Mouse (Mus musculus) lung, embryonic 15.5 days (tissue): Measurements from ENCODE around the gene Notch3. TPM values are rescaled to one million over a fixed set of nuclear protein-coding genes. Genes with fewer than 3 reads are reported as not detected.
A peak's percentile ranks its signal among the peaks of the same experiment; 100 is the strongest.
"Not testable (repeated sequence)": the region's sequence is repeated elsewhere in the genome, so short reads cannot be mapped to it uniquely, and the experiment has no call there.

Experiments
- ATAC-seq: fragments of 200-750 bp; cut with Nextera tagmentation; 2 replicates; pipeline ENCODE4 v1.8.0; 2017; ENCODE audit warnings: moderate number of reproducible peaks, borderline replicate concordance; ENCODE audit not compliant: low FRiP score, low TSS enrichment; ENCODE audit errors: extremely low read depth
- H3K27ac ChIP-seq: fragments of 300-500 bp; sonication (generic); 2 replicates; pipeline ENCODE4 v1.5.1; 2015; ENCODE audit warnings: moderate library complexity, mild to moderate bottlenecking, inconsistent platforms
- H3K27me3 ChIP-seq: fragments of 300-500 bp; sonication (generic); 2 replicates; pipeline ENCODE4 v1.6.1; 2015; ENCODE audit warnings: inconsistent platforms
- H3K36me3 ChIP-seq: fragments of 300-500 bp; sonication (generic); 2 replicates; pipeline ENCODE4 v1.6.1; 2015; ENCODE audit warnings: inconsistent platforms
- H3K4me1 ChIP-seq: fragments of 300-500 bp; sonication (generic); 2 replicates; pipeline ENCODE4 v1.6.1; 2015; ENCODE audit warnings: inconsistent platforms
- H3K4me2 ChIP-seq: fragments of 300-500 bp; sonication (generic); 2 replicates; pipeline ENCODE4 v1.6.1; 2015; ENCODE audit warnings: inconsistent platforms, mild to moderate bottlenecking, moderate library complexity
- H3K4me3 ChIP-seq: fragments of 300-500 bp; sonication (generic); 2 replicates; pipeline ENCODE4 v1.5.1; 2015; ENCODE audit warnings: mild to moderate bottlenecking, inconsistent platforms
- H3K9ac ChIP-seq: fragments of 300-500 bp; sonication (generic); 2 replicates; pipeline ENCODE4 v1.6.1; 2015; ENCODE audit warnings: inconsistent platforms
- H3K9me3 ChIP-seq: fragments of 300-500 bp; sonication (generic); 2 replicates; pipeline ENCODE4 v1.6.1; 2016; ENCODE audit warnings: inconsistent platforms
- WGBS: fragments of 180-500 bp; shearing (Covaris S2); methylation state at CpG from one replicate; pipeline ENCODE4 v1.1.7; 2015; 5-methylcytosine and 5-hydroxymethylcytosine counted together
- polyA plus RNA-seq: library from polyadenylated mRNA; unstranded; fragments of >200 nt; fragmentation: Nextera tagmentation; extraction: Ambion mirVana; gene quantifications from 2 replicates; pipeline ENCODE4 v1.2.1, GENCODE M21; 2015

Notch3 gene
- polyA plus RNA-seq, 1 experiment from 2014 or later: 19.8 TPM

DNA sequence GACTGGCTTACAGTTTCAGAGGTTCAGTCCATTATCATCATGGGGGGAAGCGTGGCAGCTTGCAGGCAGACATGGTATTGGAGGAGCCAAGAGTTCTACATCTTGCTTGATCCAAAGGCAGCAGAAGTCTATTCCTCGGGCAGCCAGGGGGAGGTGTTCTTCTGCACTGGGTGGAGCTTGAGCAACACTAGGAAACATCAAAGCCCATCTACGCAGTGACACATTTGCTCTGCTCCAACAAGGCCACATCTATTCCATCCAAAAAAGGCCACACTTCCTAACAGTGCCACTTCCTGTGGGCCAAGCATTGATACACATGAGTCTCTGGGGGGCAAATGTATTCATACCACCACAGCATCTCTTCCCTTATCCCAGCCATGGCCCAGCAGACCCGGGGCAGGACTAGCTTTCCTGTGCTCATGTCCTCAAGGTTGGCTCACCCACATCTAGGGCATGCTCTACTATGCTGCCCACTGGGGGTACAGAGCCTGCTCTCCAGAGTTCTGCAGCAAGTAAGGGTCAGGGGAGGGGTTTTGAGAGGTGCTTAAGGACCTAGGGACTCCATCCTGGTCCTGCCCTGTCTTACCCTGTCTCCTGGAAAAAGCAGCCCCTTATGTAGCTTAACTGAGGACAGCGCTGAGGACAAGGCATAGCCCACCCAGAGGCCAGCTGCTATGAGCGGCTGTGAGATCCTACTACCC lies 49.9 kb downstream of the Notch3 start:
- 68% methylated on average over 6 of the region's 6 CpGs for WGBS
- Histone ChIP-seq H3K4me1 (peaks cover 50% of the 10 kb centered on the region), H3K36me3 (0 out of 2 replicates have a peak, but pooled peaks cover 7% of the 10 kb centered on the region), H3K27me3 (peaks cover 18% of the 10 kb centered on the region), H3K4me3 (no peak overlapping the region), H3K9ac (no peak overlapping the region), H3K4me2 (no peak overlapping the region), H3K9me3 (no peaks in the 10 kb centered on the region), H3K27ac (no peak overlapping the region)
- ATAC-seq: no peak

- Histone ChIP-seq H3K4me3 (peak overlapping the region; percentile 46; the same call in 1 of the 2 replicates), H3K4me2 (peak overlapping the region; percentile 95), H3K27me3 (peaks cover 18% of the 10 kb centered on the region), H3K4me1 (peaks cover 47% of the 10 kb centered on the region)
- not testable (repeated sequence) for H3K36me3 ChIP-seq, H3K27ac ChIP-seq, ATAC-seq, H3K9ac ChIP-seq, H3K9me3 ChIP-seq
- WGBS: 60% methylated on average over 5 of the region's 5 CpGs
Observed at GRCm38 (mm10) chr17:32114486-32114885, 52.2 kb downstream of the Notch3 start.

DNA sequence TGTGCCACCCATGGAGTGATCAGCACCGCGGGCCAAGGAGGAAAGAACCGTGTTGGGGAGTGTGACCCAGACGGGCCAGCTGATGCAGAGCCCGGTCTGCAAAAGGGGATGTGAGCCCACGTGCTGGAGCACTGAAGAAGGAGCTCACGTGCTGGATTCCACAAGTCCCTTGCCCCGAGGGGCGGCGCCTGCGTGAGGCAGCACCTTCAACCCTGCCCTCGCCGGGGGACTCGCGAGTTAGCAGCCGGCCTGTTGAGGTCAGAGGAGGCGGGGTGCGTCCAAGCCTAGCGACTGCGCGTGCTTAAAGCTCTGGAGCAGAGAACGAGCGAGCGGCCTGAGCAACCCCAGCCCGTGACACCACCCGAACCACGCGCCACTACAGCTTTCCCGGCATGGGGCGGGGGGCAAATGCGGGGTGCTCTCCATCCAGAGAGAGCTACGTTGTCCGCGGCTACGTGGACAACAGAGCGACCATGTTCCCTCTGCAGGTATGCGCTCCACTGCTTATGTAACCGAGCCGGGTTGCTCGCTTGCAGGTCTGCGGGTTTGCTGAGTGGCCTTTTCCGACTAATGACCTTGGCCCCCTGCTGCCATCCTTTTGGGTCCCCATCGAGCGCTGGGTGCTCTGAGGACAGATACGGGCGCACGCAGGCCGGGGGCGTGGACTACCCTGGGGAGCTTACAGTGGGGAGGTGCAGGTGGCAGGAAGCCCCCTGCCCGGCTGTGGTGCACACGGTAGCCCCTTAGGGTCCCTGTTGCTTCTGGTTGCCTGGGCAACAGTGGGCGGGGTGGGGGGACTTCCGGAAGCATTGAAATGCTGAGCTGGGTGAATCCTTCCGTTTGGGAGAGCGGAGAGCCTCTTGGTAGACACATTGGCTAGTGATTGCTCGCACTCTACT lies 52.9 kb downstream of the Notch3 start:
- Histone ChIP-seq H3K36me3 (no peaks in the 10 kb centered on the region), H3K4me1 (peaks cover 41% of the 10 kb centered on the region), H3K4me2 (peak overlapping the region; percentile 95), H3K9ac (peak overlapping the region; percentile 42), H3K4me3 (peak overlapping the region; percentile 46), H3K9me3 (no peaks in the 10 kb centered on the region), H3K27ac (no peak overlapping the region), H3K27me3 (peaks cover 18% of the 10 kb centered on the region)
- 1% methylated on average over 56 of the region's 56 CpGs for WGBS
- peak; percentile 47 for ATAC-seq

DNA sequence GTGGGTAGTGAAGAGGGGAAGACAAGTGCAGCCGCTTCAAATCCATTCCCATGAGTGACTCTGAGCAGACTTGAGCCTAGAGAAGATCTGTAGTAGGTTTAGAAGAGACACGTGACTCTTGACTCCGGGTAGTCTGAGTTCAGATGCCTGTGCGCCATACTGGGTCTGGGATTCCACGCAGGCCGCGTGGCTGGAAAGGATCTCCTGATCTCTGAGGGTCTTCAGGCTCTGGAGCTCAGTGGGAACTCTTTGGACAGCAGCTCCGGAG lies 53.5 kb downstream of the Notch3 start:
- peaks cover 35% of the 10 kb centered on the region for H3K4me1 ChIP-seq
- no peak overlapping the region for H3K27ac ChIP-seq
- no peaks in the 10 kb centered on the region for H3K9me3 ChIP-seq
- H3K4me3 ChIP-seq: peak overlapping the region; percentile 46
- H3K27me3 ChIP-seq: peaks cover 18% of the 10 kb centered on the region
- no peak for ATAC-seq
- H3K9ac ChIP-seq: peak overlapping the region; percentile 42; the same call in 1 of the 2 replicates
- WGBS: 17% methylated on average over 8 of the region's 8 CpGs
- H3K4me2 ChIP-seq: peak overlapping the region; percentile 95
- H3K36me3 ChIP-seq: no peaks in the 10 kb centered on the region

DNA sequence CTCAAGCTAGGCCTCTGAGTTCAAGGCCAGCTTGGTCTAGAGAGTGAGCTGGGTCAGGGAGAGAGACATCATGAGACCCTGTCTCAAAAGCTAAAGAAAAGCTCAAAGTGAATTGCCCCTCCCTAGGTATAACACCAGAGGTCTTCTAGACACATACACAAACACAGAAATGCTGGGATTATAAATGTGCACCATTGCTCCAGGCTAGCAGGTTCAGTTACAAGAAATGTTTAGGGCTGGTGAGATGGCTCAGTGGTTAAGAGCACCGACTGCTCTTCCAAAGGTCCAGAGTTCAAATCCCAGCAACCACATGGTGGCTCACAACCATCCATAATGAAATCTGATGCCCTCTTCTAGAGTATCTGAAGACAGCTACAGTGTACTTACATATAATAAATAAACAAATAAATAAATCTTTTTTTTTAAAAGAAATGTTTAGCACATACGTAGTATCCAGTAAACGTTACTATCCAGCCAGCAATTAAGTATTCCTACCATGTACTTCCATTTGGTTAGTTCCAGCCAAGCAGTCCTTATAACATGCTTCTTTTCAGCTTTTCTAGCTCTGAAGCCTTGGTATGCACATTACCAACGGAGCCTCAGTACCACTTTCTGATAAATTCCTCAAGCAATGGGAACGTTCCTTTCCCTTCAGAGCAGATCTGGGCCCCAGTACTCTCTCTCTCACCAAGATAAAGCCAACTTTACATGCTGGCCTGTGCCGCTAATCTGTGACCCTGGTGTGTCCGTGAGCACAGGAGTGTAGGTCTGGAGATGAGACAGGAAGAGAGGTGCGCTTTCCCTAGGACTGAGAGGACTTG lies 54.0 kb downstream of the Notch3 start:
- Histone ChIP-seq H3K27me3 (peaks cover 18% of the 10 kb centered on the region), H3K9ac (no peak overlapping the region), H3K4me2 (peak overlapping the region; percentile 95), H3K27ac (no peak overlapping the region), H3K4me1 (peaks cover 30% of the 10 kb centered on the region), H3K36me3 (no peaks in the 10 kb centered on the region), H3K9me3 (no peaks in the 10 kb centered on the region), H3K4me3 (no peak overlapping the region)
- 69% methylated on average over 8 of the region's 8 CpGs for WGBS
- ATAC-seq: no peak

DNA sequence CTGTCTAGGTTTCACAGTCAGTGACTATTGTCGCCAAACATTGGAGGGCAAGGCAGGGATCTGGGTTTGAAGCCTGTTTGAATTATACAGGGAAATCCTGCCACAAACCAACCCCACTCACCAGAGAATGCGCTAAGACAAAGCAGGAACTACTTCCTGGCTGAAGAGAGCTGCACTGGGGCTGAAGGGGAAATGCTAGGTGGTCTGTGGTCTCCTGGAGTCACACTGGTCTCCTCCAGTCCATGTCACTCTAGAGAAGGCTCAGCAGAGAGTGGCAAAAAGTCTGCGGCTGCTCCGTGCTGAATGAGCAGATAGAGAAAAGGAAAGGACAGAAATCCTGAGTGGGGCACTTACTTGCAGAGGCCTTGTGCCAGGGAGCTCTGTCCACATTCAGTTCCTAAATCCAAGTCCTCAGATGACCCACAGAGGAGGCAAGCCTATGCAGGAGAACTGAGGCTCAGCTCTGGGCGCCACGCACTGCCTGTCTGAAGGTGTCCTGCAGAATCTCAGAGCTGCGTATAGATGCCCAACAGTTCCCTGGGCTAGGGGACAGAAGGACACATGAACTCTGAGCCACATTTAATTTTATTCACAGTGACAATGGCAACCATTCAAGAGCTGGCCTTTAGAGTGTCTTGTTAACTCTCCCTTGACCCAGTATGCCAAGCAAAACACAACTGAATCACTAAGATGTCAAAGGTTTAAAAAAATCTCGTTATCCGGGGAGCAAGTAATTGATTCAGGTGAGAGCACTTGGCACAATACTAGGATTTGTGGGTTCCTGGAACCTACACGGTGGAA lies 55.5 kb downstream of the Notch3 start:
- WGBS: 70% methylated on average over 10 of the region's 10 CpGs

GRCm38 (mm10) chr17:32110424-32110823 lies 56.2 kb downstream of the Notch3 start:
- Histone ChIP-seq H3K4me3 (no peak overlapping the region), H3K27ac (no peak overlapping the region), H3K36me3 (no peaks in the 10 kb centered on the region), H3K27me3 (peaks cover 18% of the 10 kb centered on the region), H3K9me3 (no peaks in the 10 kb centered on the region), H3K4me2 (no peak overlapping the region), H3K9ac (no peak overlapping the region), H3K4me1 (peaks cover 15% of the 10 kb centered on the region)
- 45% methylated on average over 2 of the region's 2 CpGs for WGBS
- no peak for ATAC-seq

More for the DNA sequence above, 55.5 kb downstream of the Notch3 start:
- H3K27me3 ChIP-seq: peaks cover 18% of the 10 kb centered on the region
- H3K4me3 ChIP-seq: no peak overlapping the region
- H3K9me3 ChIP-seq: no peaks in the 10 kb centered on the region
- no peak overlapping the region for H3K9ac ChIP-seq
- peaks cover 15% of the 10 kb centered on the region for H3K4me1 ChIP-seq
- H3K4me2 ChIP-seq: no peak overlapping the region
- ATAC-seq: no peak
- no peaks in the 10 kb centered on the region for H3K36me3 ChIP-seq
- no peak overlapping the region for H3K27ac ChIP-seq

- peaks cover 16% of the 10 kb centered on the region for H3K27me3 ChIP-seq
- no peak overlapping the region for H3K27ac ChIP-seq
- no peak overlapping the region for H3K4me3 ChIP-seq
- WGBS: 62% methylated on average over 6 of the region's 6 CpGs
- no peaks in the 10 kb centered on the region for H3K9me3 ChIP-seq
- H3K36me3 ChIP-seq: no peaks in the 10 kb centered on the region
- H3K4me1 ChIP-seq: peaks cover 14% of the 10 kb centered on the region
- H3K4me2 ChIP-seq: no peak overlapping the region
- ATAC-seq: no peak
- H3K9ac ChIP-seq: no peak overlapping the region
Observed at GRCm38 (mm10) chr17:32109201-32109940, 57.3 kb downstream of the Notch3 start.

GRCm38 (mm10) chr17:32108320-32109011 lies 58.2 kb downstream of the Notch3 start:
- 52% methylated on average over 5 of the region's 5 CpGs for WGBS
- H3K9me3 ChIP-seq: not testable (repeated sequence)

GRCm38 (mm10) chr17:32107877-32108276 lies 58.8 kb downstream of the Notch3 start:
- Histone ChIP-seq H3K4me2 (no peak overlapping the region), H3K9me3 (no peaks in the 10 kb centered on the region), H3K9ac (no peak overlapping the region), H3K27ac (no peak overlapping the region), H3K4me1 (no peaks in the 10 kb centered on the region), H3K4me3 (no peak overlapping the region), H3K36me3 (no peaks in the 10 kb centered on the region), H3K27me3 (peaks cover under 1% of the 10 kb centered on the region; the same call in 1 of the 2 replicates)
- 44% methylated on average over 5 of the region's 5 CpGs for WGBS
- no peak for ATAC-seq

More at GRCm38 (mm10) chr17:32108320-32109011, 58.2 kb downstream of the Notch3 start:
- not testable (repeated sequence) for H3K4me2 ChIP-seq, ATAC-seq, H3K9ac ChIP-seq, H3K36me3 ChIP-seq, H3K4me3 ChIP-seq, H3K27ac ChIP-seq, H3K27me3 ChIP-seq, H3K4me1 ChIP-seq
